Mouse (Mus musculus) forebrain, embryonic 16.5 days (tissue): ENCODE results near the gene Cnn2. TPM values are rescaled to one million over a fixed set of nuclear protein-coding genes. Genes with fewer than 3 reads are reported as not detected.

Source experiments
- ATAC-seq: fragments of 200-750 bp; cut with Nextera tagmentation; 2 replicates; pipeline ENCODE4 v1.8.0; 2017; ENCODE audit warnings: mild to moderate bottlenecking, moderate library complexity
- H3K27ac ChIP-seq: fragments of 300-500 bp; sonication (generic); 2 replicates; pipeline ENCODE4 v1.5.1; 2014; ENCODE audit warnings: low read length, control low read depth
- H3K27me3 ChIP-seq: fragments of 300-500 bp; sonication (generic); replicated peaks from 2 replicates; pipeline ENCODE4 v1.6.1; 2014; ENCODE audit warnings: low read length; ENCODE audit not compliant: control insufficient read depth, insufficient read depth
- H3K36me3 ChIP-seq: fragments of 300-500 bp; sonication (generic); 2 replicates; pipeline ENCODE4 v1.6.1; 2014; ENCODE audit not compliant: control insufficient read depth, insufficient read depth
- H3K4me1 ChIP-seq: fragments of 300-500 bp; sonication (generic); replicated peaks from 2 replicates; pipeline ENCODE4 v1.6.1; 2014; ENCODE audit warnings: low read length; ENCODE audit not compliant: control insufficient read depth, insufficient read depth
- H3K4me2 ChIP-seq: fragments of 300-500 bp; sonication (generic); 2 replicates; pipeline ENCODE4 v1.6.1; 2014; ENCODE audit warnings: mild to moderate bottlenecking, low read length, control low read depth
- H3K4me3 ChIP-seq: fragments of 300-500 bp; sonication (generic); replicated peaks from 2 replicates; pipeline ENCODE4 v1.5.1; 2014; ENCODE audit warnings: mild to moderate bottlenecking, low read length, control low read depth
- H3K9ac ChIP-seq: fragments of 300-500 bp; sonication (generic); replicated peaks from 2 replicates; pipeline ENCODE4 v1.6.1; 2014; ENCODE audit warnings: low read depth, low read length, control low read depth
- H3K9me3 ChIP-seq: fragments of 300-500 bp; sonication (generic); 2 replicates; pipeline ENCODE4 v1.6.1; 2016; ENCODE audit warnings: low read length; ENCODE audit not compliant: control insufficient read depth
- WGBS: fragments of 180-500 bp; shearing (Covaris S2); extraction: QIAGEN DNeasy Blood & Tissue Kit; methylation state at CpG from one replicate; pipeline ENCODE4 v1.1.7; 2014; 5-methylcytosine and 5-hydroxymethylcytosine counted together
- polyA plus RNA-seq: library from polyadenylated mRNA; unstranded; fragments of >200 nt; fragmentation: Nextera tagmentation; extraction: Ambion mirVana; gene quantifications from 2 replicates; pipeline ENCODE4 v1.2.1, GENCODE M21; 2015

The Cnn2 gene
- polyA plus RNA-seq = 30.5 and 31.3 TPM in 2 replicates

DNA sequence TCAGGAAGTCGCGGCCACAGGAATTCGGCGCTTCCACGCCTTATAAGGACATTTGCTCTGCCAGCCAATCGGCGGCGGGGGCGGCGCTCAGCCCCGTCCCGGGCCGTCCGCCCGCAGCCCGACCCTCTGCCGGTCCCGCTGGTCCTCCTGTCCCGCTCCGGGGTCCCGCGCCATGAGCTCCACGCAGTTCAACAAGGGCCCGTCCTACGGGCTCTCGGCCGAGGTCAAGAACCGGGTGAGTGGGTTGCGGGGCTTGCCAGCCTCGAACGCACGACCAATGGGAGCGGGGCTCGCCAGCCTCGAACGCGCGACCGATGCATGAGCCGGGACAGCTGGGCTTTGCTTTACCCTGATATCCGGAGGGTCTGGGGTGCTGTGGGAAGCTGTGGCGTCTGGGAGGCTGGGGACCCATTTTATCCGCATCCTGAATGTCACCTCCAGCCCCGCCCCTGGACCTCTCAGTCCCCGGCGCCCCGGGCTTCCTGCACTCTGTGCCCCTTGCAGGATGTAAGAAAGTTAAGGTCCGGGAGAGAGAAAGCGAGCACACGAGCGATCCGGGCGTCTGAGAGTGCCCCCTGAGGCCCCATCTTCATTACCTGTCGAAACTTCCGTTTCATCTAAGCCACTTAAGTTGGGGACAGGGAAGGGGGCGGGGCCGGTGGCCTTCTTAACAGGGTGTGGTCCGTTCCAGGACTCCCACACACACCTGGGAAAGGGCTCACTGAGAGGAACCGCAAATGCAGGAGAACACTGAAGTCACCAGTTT, at the start of gene Cnn2:
TSS of gene Cnn2 (plus strand) at position 79 of the 766 bp plus-strand sequence.
- H3K9me3 ChIP-seq = peaks cover 5% of the 10 kb centered on the region; the same call in 1 of the 2 replicates
- peaks cover 38% of the 10 kb centered on the region for H3K27me3 ChIP-seq

DNA sequence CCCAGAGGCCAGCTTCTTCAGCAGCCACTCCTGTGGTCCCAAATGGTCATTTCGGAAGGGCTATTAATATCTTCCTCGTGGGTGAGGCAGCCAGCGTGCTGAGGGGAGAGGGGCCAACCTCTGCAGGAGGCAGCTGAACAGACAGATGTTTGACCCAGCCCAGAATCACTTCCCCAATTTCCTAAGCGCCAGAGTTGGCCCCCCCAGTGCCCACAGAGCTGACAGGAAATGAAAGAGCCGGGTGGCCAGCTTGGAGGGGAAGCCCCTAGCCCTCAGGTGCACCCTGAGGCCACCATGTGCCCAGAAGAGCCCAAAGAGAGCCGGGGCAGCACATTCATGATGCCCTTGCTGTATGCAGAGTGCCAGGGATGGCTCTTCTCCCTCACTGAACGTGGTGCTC, 47.6 kb upstream of the Cnn2 start:
- 73% methylated on average over 7 of the region's 7 CpGs for WGBS
- Histone ChIP-seq H3K4me1 (peaks cover 14% of the 10 kb centered on the region), H3K4me2 (no peak overlapping the region), H3K9ac (no peak overlapping the region), H3K27ac (no peak overlapping the region), H3K9me3 (no peaks in the 10 kb centered on the region), H3K4me3 (no peak overlapping the region), H3K36me3 (no peaks in the 10 kb centered on the region), H3K27me3 (no peaks in the 10 kb centered on the region)
- ATAC-seq = no peak

More for the DNA sequence above, at the start of gene Cnn2:
- no peak for ATAC-seq
- Histone ChIP-seq H3K9ac (peak within 1 kb of the TSS; percentile 47), H3K4me2 (peak within 1 kb of the TSS; percentile 61), H3K36me3 (no peaks in the 10 kb centered on the region), H3K4me3 (peak within 1 kb of the TSS; percentile 48), H3K4me1 (peaks cover 17% of the 10 kb centered on the region), H3K27ac (no peak within 1 kb of the TSS)
- 1% methylated on average over 59 of the region's 59 CpGs for WGBS

DNA sequence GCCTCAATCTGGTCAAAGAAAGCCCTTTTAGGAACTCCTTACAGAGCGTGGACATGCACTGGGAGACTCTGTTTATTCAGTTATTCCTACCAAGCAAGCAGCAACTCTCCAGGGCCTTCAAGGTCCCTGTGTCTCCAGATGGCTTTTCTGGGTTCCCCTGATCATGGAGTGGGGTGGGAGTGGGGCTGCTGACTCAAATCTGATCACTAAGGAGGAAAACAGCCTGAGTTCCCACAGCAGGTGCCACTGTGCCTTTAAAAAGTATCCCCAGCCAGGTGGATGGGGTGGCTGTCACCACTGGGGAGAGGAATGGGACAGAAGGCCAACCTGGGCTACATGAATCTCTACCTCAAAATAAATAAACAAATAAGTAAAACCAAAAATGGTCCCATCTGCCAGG, 45.4 kb upstream of the Cnn2 start:
- WGBS = 95% methylated on average over 1 of the region's 1 CpGs
- no peak overlapping the region for H3K4me2 ChIP-seq
- no peak overlapping the region for H3K9ac ChIP-seq
- no peak overlapping the region for H3K27ac ChIP-seq
- no peak for ATAC-seq
- H3K9me3 ChIP-seq = no peaks in the 10 kb centered on the region
- peaks cover 7% of the 10 kb centered on the region for H3K4me1 ChIP-seq
- no peaks in the 10 kb centered on the region for H3K27me3 ChIP-seq
- H3K4me3 ChIP-seq = no peak overlapping the region
- H3K36me3 ChIP-seq = no peaks in the 10 kb centered on the region

DNA sequence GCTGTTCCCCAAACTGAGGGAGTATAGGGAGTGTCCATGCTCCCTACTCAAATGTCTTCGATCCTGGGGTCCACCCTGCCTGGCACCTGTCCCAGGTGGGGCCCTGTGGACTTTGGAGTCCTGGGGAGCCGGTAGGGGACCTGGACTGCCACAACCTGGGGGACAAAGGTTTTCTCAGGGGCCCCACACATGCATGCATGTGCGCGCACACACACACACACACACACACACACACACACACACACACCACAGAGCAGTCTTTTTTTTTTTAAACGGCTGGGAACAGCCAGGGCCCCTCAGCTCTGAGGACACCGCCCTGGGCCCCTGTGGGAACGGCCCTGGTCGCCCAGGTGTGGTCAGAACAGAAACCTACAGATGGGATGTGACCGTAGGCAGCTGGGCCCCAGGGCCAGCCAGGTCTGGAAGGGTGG, 44.9 kb upstream of the Cnn2 start:
- no peaks in the 10 kb centered on the region for H3K36me3 ChIP-seq
- H3K4me1 ChIP-seq = peaks cover 7% of the 10 kb centered on the region
- H3K9ac ChIP-seq = no peak overlapping the region
- no peak for ATAC-seq
- WGBS = 79% methylated on average over 9 of the region's 9 CpGs
- H3K27ac ChIP-seq = no peak overlapping the region
- no peak overlapping the region for H3K4me2 ChIP-seq
- no peaks in the 10 kb centered on the region for H3K27me3 ChIP-seq
- H3K4me3 ChIP-seq = no peak overlapping the region
- H3K9me3 ChIP-seq = no peaks in the 10 kb centered on the region

DNA sequence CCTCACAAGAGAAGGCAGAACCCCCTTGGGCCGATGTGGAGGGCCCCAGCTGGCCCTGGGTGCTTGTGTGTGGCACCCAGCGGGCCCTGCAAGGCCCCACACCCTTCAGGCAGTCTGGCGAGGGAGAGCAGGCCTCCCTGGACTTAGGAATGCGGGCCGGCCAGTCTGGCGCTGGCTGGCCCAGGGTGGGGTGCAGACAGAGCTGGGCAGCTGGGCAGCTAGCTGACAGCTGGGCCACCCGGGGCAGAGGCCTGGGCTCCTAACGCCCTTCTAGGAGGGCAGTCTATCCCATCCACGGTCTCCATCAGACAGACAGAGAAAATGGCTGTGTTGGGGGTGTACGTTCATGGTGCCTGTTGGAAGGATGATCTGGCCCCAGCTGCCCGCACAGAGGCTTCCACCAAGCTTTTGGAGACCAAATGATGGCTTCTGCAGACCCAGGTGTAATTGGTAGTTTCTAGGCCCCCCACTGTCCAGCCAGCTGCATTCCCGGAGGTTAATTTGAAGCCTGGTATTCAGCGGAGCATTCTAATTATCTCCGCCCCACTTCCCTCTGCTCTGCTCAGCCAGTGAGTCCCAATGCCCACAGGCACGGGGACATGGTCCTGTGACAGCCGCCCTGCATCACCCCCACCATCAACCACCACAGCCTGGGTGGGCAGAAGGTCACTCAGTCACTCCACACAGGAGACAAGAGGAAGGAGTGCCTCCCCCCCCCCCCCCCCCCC, 42.7 kb upstream of the Cnn2 start:
- no peak overlapping the region for H3K4me3 ChIP-seq
- ATAC-seq = no peak
- no peaks in the 10 kb centered on the region for H3K27me3 ChIP-seq
- H3K36me3 ChIP-seq = 0 out of 2 replicates have a peak, but pooled peaks cover 2% of the 10 kb centered on the region
- no peak overlapping the region for H3K27ac ChIP-seq
- no peak overlapping the region for H3K4me2 ChIP-seq
- H3K9me3 ChIP-seq = no peaks in the 10 kb centered on the region
- H3K9ac ChIP-seq = no peak overlapping the region
- H3K4me1 ChIP-seq = peaks cover 7% of the 10 kb centered on the region
- WGBS = 19% methylated on average over 16 of the region's 16 CpGs

DNA sequence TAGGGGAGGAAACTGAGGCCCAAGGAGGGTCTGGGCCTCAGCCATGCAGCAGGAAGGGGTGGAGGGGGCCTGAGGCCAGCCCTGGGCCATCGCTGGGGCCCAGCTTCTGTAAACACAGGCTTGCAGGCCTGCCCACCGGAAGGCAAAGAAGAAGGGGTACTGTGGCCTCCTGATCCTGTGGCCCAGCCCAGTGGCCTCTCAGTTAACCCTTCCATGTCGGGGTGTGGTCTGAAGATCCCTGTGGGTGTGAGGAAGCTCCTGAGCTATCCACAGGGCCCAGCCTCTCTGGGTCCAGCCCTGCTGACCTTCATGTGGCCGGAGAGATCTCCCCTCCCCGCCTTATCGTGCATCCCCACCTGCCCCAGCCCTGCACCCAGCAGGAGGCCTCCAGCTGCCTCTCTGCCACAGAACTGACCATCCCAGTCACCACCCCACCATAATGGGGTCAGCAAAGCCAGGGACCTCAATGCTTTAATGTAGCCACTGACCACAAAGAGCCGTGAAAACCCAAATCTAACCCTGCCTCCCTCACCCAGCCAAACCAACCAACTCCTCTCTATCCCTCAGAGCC, 41.5 kb upstream of the Cnn2 start:
- H3K4me3 ChIP-seq = no peak overlapping the region
- no peak overlapping the region for H3K27ac ChIP-seq
- H3K4me1 ChIP-seq = peaks cover 7% of the 10 kb centered on the region
- no peaks in the 10 kb centered on the region for H3K9me3 ChIP-seq
- H3K27me3 ChIP-seq = no peaks in the 10 kb centered on the region
- H3K36me3 ChIP-seq = 0 out of 2 replicates have a peak, but pooled peaks cover 2% of the 10 kb centered on the region
- H3K4me2 ChIP-seq = no peak overlapping the region
- no peak for ATAC-seq
- H3K9ac ChIP-seq = no peak overlapping the region
- WGBS = 19% methylated on average over 7 of the region's 7 CpGs

DNA sequence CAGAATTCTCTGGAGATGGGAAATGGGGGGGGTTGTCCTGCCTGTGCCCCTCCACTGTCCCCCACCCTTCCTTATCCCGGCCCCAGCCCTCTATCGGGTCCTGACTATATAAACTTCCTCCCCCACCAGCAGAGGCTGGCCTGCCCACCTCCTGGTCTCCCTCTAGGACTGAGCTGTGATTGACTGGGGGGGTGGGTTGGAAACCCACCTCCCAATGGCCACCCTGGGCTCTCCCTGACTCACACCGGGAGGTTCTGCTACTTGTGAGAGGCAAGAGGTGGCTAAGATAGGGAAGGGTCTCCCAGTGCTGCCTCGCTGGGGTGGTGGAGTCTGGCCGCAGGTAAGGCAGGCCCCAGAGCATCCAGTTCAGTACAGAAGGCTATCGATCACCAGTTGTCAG, 40.9 kb upstream of the Cnn2 start:
- no peak overlapping the region for H3K9ac ChIP-seq
- no peak for ATAC-seq

DNA sequence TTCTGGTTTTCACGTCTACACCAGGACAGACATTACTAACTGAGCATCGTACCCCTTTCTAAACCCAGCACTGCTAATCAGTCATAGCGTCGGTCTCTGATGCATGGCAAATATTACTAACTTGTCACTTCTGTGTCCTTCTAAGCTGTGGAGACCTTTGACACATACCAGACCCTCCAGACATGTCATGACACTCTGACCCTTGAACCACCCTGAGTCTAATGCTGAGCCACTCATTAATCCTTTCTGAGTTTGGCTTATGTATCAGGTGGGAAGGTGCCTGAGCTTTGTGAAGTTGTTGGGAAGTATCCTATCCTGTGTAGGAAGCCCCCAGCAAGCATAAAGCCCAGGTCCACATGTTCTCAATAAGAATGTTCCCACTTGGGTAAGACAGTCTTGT, 38.5 kb upstream of the Cnn2 start:
- ATAC-seq = no peak
- no peaks in the 10 kb centered on the region for H3K27me3 ChIP-seq
- H3K4me2 ChIP-seq = no peak overlapping the region
- peaks cover 7% of the 10 kb centered on the region for H3K4me1 ChIP-seq
- H3K9ac ChIP-seq = no peak overlapping the region
- no peak overlapping the region for H3K4me3 ChIP-seq
- H3K27ac ChIP-seq = no peak overlapping the region
- H3K9me3 ChIP-seq = no peaks in the 10 kb centered on the region
- 94% methylated on average over 4 of the region's 4 CpGs for WGBS
- H3K36me3 ChIP-seq = peaks cover 2% of the 10 kb centered on the region; the same call in 1 of the 2 replicates

More for the DNA sequence above, 40.9 kb upstream of the Cnn2 start:
- Histone ChIP-seq H3K4me3 (no peak overlapping the region), H3K27ac (no peak overlapping the region), H3K4me2 (no peak overlapping the region), H3K9me3 (no peaks in the 10 kb centered on the region), H3K36me3 (0 out of 2 replicates have a peak, but pooled peaks cover 2% of the 10 kb centered on the region), H3K4me1 (peaks cover 7% of the 10 kb centered on the region), H3K27me3 (no peaks in the 10 kb centered on the region)
- 87% methylated on average over 6 of the region's 6 CpGs for WGBS

DNA sequence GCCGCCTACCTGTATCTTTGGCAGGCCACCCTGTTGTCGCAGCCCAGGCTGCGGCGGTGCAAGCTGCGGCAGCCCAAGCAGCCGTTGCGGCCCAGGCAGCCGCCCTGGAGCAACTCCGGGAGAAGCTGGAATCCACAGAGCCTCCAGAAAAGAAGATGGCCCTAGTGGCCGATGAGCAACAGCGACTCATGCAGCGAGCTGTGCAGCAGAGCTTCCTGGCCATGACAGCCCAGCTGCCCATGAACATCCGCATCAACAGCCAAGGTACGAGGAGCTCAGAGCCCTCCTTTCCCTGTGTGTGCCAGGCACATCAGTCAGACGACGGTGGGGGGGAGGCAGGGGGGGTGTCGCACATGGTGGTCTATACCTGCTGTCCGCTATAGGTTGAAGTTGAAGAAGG, 37.7 kb upstream of the Cnn2 start:
- Histone ChIP-seq H3K4me3 (no peak overlapping the region), H3K27me3 (no peaks in the 10 kb centered on the region), H3K9me3 (no peaks in the 10 kb centered on the region), H3K27ac (no peak overlapping the region), H3K9ac (no peak overlapping the region), H3K36me3 (peaks cover 2% of the 10 kb centered on the region; the same call in 1 of the 2 replicates), H3K4me2 (no peak overlapping the region), H3K4me1 (peaks cover 4% of the 10 kb centered on the region)
- 88% methylated on average over 18 of the region's 18 CpGs for WGBS
- ATAC-seq = no peak
